Mouse (Mus musculus) midbrain, postnatal 0 days (tissue): ENCODE data around the gene Inhba. TPM values are rescaled to one million over a fixed set of nuclear protein-coding genes. Genes with fewer than 3 reads are reported as not detected.

ENCODE experiments used
- ATAC-seq: fragments of 200-750 bp; cut with Nextera tagmentation; 2 replicates; pipeline ENCODE4 v1.8.0; 2017; ENCODE audit warnings: moderate number of reproducible peaks, mild to moderate bottlenecking, moderate TSS enrichment, moderate library complexity; ENCODE audit not compliant: low FRiP score
- DNase-seq: peaks from one replicate; pipeline ENCODE4 v3.0.0-alpha.2; 2015; ENCODE audit warnings: low spot score
- H3K27ac ChIP-seq: fragments of 300-500 bp; sonication (generic); 2 replicates; pipeline ENCODE4 v1.5.1; 2014; ENCODE audit warnings: low read depth, mild to moderate bottlenecking, low read length, mixed read lengths
- H3K27me3 ChIP-seq: fragments of 300-500 bp; sonication (generic); 2 replicates; pipeline ENCODE4 v1.6.1; 2014; ENCODE audit warnings: low read length, control low read depth, mixed read lengths; ENCODE audit not compliant: insufficient read depth
- H3K36me3 ChIP-seq: fragments of 300-500 bp; sonication (generic); 2 replicates; pipeline ENCODE4 v1.6.1; 2014; ENCODE audit warnings: low read length, control low read depth, mixed read lengths; ENCODE audit not compliant: insufficient read depth
- H3K4me1 ChIP-seq: fragments of 300-500 bp; sonication (generic); 2 replicates; pipeline ENCODE4 v1.6.1; 2014; ENCODE audit warnings: mild to moderate bottlenecking, control low read depth, antibody characterized with exemption, low read length, mixed read lengths; ENCODE audit not compliant: insufficient read depth
- H3K4me2 ChIP-seq: fragments of 300-500 bp; sonication (generic); 2 replicates; pipeline ENCODE4 v1.6.1; 2014; ENCODE audit warnings: low read depth, mild to moderate bottlenecking, low read length, mixed read lengths; ENCODE audit not compliant: poor library complexity, severe bottlenecking
- H3K4me3 ChIP-seq: fragments of 300-500 bp; sonication (generic); 2 replicates; pipeline ENCODE4 v1.5.1; 2014; ENCODE audit warnings: low read depth, mild to moderate bottlenecking, low read length, moderate library complexity
- H3K9ac ChIP-seq: fragments of 300-500 bp; sonication (generic); replicated peaks from 2 replicates; pipeline ENCODE4 v1.6.1; 2014; ENCODE audit warnings: mild to moderate bottlenecking, low read length, moderate library complexity, mixed read lengths; ENCODE audit not compliant: poor library complexity, severe bottlenecking
- H3K9me3 ChIP-seq: fragments of 300-500 bp; sonication (generic); 2 replicates; pipeline ENCODE4 v1.6.1; 2016; ENCODE audit warnings: low read length, control low read depth
- CTCF ChIP-seq: IDR thresholded peaks from 2 replicates; pipeline ENCODE4 v1.5.1; 2016; ENCODE audit warnings: antibody characterized with exemption, mild to moderate bottlenecking
- WGBS: fragments of 180-500 bp; shearing (Covaris S2); extraction: QIAGEN DNeasy Blood & Tissue Kit; methylation state at CpG from one replicate; pipeline ENCODE4 v1.1.7; 2014; 5-methylcytosine and 5-hydroxymethylcytosine counted together
- polyA plus RNA-seq: library from polyadenylated mRNA; unstranded; fragments of >200 nt; fragmentation: Nextera tagmentation; extraction: Ambion mirVana; gene quantifications from 2 replicates; pipeline ENCODE4 v1.2.1, GENCODE M21; 2015
- total RNA-seq: library from RNA; depleted of rRNA; stranded (reverse); fragments of >200 nt; gene quantifications from 2 replicates; pipeline ENCODE4 v1.2.3, GENCODE M21; 2014

The Inhba gene
- total and polyA plus RNA-seq, 2 experiments from 2014 or later, result 0.88 to 2.0 TPM

- H3K27ac ChIP-seq, result no peak overlapping the region
- no peak for ATAC-seq
- TF ChIP-seq CTCF, result no peak
- H3K4me3 ChIP-seq, result no peak overlapping the region
- H3K4me1 ChIP-seq, result no peaks in the 10 kb centered on the region
- no peaks in the 10 kb centered on the region for H3K9me3 ChIP-seq
- no peak for DNase-seq
- no peak overlapping the region for H3K4me2 ChIP-seq
- H3K36me3 ChIP-seq, result no peaks in the 10 kb centered on the region
- H3K9ac ChIP-seq, result no peak overlapping the region
- H3K27me3 ChIP-seq, result no peaks in the 10 kb centered on the region
- WGBS, result 86% methylated on average over 2 of the region's 2 CpGs
Observed at GRCm38 (mm10) chr13:15995314-15995713, 16.3 kb upstream of the Inhba start.

GRCm38 (mm10) chr13:16005517-16005916 lies 6.1 kb upstream of the Inhba start:
- Histone ChIP-seq H3K9ac (no peak overlapping the region), H3K27ac (no peak overlapping the region), H3K4me3 (no peak overlapping the region), H3K36me3 (no peaks in the 10 kb centered on the region), H3K4me2 (no peak overlapping the region), H3K9me3 (no peaks in the 10 kb centered on the region), H3K27me3 (no peaks in the 10 kb centered on the region), H3K4me1 (no peaks in the 10 kb centered on the region)
- DNase-seq, result peak; percentile 75
- no peak for ATAC-seq
- 8% methylated on average over 4 of the region's 4 CpGs for WGBS
- TF ChIP-seq CTCF, result peak; percentile 87

DNA sequence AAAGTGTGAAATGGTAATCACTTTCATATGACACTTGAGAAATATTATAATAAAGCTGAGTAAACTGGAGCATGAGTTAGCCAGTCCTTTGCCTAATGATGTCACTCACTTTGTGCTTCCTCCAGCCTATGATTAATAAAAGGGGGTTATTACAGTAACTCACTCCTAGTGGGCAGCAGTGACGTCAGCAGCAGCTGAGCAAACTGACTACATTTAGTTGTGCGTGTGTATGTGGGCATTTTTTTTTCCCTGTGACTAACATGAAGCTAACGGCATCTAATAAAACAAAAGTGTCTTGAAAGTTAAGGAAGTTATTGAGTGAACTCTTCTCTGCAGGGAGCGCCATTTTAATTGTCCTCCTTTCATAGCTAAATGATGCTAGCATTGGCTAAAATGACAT lies 3.9 kb upstream of the Inhba start:
- DNase-seq (no peak), ATAC-seq (no peak)
- Histone ChIP-seq H3K27me3 (no peaks in the 10 kb centered on the region), H3K9ac (no peak overlapping the region), H3K4me3 (no peak overlapping the region), H3K4me1 (no peaks in the 10 kb centered on the region), H3K9me3 (no peaks in the 10 kb centered on the region), H3K4me2 (no peak overlapping the region), H3K36me3 (no peaks in the 10 kb centered on the region), H3K27ac (no peak overlapping the region)
- TF ChIP-seq CTCF, result no peak
- WGBS, result 76% methylated on average over 4 of the region's 4 CpGs

DNA sequence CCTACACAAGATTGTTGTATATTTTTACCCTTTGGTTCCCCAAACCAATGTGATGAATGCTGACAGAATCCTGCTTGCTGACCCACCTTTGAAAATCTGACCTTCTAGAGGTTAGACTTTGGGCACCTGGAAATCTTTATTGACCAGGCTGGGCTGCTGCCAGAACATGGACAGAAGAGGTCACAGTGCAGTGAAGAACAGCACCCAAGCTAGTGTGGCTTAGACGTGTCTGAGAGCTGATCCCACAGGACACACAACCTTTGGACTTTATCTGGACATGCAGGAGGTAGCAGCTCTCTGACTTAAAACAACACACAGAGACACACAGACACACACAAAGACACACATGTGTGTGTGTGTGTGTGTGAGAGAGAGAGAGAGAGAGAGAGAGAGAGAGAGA lies 3.3 kb upstream of the Inhba start:
- 84% methylated on average over 1 of the region's 1 CpGs for WGBS

GRCm38 (mm10) chr13:16009766-16010465 lies 1.7 kb upstream of the Inhba start:
- no peaks in the 10 kb centered on the region for H3K4me1 ChIP-seq
- H3K9ac ChIP-seq, result no peak overlapping the region
- H3K9me3 ChIP-seq, result no peaks in the 10 kb centered on the region
- ATAC-seq (no peak), DNase-seq (no peak)
- H3K36me3 ChIP-seq, result no peaks in the 10 kb centered on the region
- H3K4me2 ChIP-seq, result no peak overlapping the region
- 92% methylated on average over 8 of the region's 8 CpGs for WGBS
- no peak overlapping the region for H3K27ac ChIP-seq
- no peak for TF ChIP-seq CTCF
- no peak overlapping the region for H3K4me3 ChIP-seq
- no peaks in the 10 kb centered on the region for H3K27me3 ChIP-seq

More for the DNA sequence above, 3.3 kb upstream of the Inhba start:
- H3K36me3 ChIP-seq, result no peaks in the 10 kb centered on the region
- no peak overlapping the region for H3K4me2 ChIP-seq
- H3K27me3 ChIP-seq, result no peaks in the 10 kb centered on the region
- H3K9ac ChIP-seq, result no peak overlapping the region
- no peak overlapping the region for H3K27ac ChIP-seq
- no peak overlapping the region for H3K4me3 ChIP-seq
- DNase-seq, result no peak
- H3K9me3 ChIP-seq, result no peaks in the 10 kb centered on the region
- no peak for ATAC-seq
- TF ChIP-seq CTCF, result no peak
- H3K4me1 ChIP-seq, result no peaks in the 10 kb centered on the region

GRCm38 (mm10) chr13:16010586-16010985 lies 1.1 kb upstream of the Inhba start:
- no peaks in the 10 kb centered on the region for H3K4me1 ChIP-seq
- ATAC-seq, result no peak
- no peak overlapping the region for H3K9ac ChIP-seq
- no peak for DNase-seq
- no peaks in the 10 kb centered on the region for H3K36me3 ChIP-seq
- H3K4me3 ChIP-seq, result no peak overlapping the region
- H3K4me2 ChIP-seq, result no peak overlapping the region
- H3K9me3 ChIP-seq, result no peaks in the 10 kb centered on the region
- no peaks in the 10 kb centered on the region for H3K27me3 ChIP-seq
- no peak overlapping the region for H3K27ac ChIP-seq
- no peak for TF ChIP-seq CTCF
- 84% methylated on average over 4 of the region's 4 CpGs for WGBS
